Mouse (Mus musculus) myocyte (in vitro differentiated cells): ENCODE data around the gene Gimap3.

ENCODE experiments used
- SRF ChIP-seq: IDR thresholded peaks from one replicate; pipeline ENCODE4 v1.6.1; 2011; ENCODE audit warnings: low read depth; ENCODE audit not compliant: control insufficient read depth, insufficient read length
- TCF12 ChIP-seq: IDR thresholded peaks from one replicate; pipeline ENCODE4 v1.6.1; 2011; ENCODE audit warnings: mild to moderate bottlenecking, control low read depth; ENCODE audit not compliant: poor library complexity, insufficient read depth, severe bottlenecking

DNA sequence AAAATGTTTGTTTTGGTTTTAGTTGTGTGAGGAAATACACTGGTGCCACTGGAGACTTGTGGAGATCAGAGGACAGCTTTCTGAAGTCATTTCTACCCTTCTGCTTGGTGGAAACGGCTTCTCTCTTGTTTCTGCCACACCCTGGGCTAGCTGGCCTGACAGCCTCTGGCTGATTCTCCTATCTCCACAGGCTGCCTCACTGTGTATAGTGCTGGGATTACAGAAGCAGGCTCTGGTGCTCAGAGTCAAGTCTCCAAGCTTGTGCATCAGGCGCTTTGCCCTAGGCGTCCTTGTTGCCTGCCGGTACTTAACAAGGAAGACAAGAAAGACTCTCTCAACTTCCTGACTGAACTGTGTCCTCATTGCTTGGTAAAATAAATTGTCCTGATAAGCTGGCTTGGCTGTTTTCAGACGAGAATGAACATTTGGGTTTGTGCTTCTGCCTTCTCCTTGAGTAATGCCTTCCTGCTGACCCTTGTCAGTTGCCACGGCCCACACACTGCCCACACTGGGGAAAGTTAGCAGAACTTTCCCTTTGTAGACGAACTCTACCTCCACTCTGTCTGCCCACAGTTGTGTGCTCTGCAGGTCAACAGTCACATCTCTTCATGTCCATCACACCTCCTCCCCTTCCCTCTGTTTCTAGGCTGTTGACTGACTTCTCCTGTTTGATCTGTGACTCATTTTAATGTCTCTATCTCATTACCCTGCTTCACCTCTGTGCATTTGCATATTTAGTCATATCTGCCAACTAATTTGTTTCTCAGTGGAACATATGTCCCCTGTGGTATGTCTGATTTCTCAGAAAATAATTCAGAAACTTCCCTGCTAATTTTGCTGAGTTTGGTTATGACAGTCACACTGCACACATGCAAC, 23.3 kb downstream of the Gimap3 start:
- TF ChIP-seq TCF12, result no peak
- TF ChIP-seq SRF, result no peak
